Mouse (Mus musculus) spleen, adult 18-20 months (tissue): ENCODE data around the gene Them5.

ENCODE experiments used
- DNase-seq, 2 experiments: peaks; one replicate each; pipeline ENCODE4 v3.0.0; 2022; ENCODE audit warnings: mixed read lengths in 2 of 2

The Them5 gene

GRCm38 (mm10) chr3:94372641-94373040, 30.7 kb downstream of the Them5 start, which contains the start of gene Rorc:
TSS of gene Rorc (plus strand) at chr3:94372794.
- DNase-seq: no peak

- DNase-seq: no peak
Observed at GRCm38 (mm10) chr3:94373090-94373489, 31.2 kb downstream of the Them5 start.

- DNase-seq: no peak
Observed at GRCm38 (mm10) chr3:94373597-94374011, 31.7 kb downstream of the Them5 start.

- no peak for DNase-seq
Observed at GRCm38 (mm10) chr3:94374636-94375035, 32.7 kb downstream of the Them5 start.

GRCm38 (mm10) chr3:94375146-94375545, 33.2 kb downstream of the Them5 start:
- no peak for DNase-seq

GRCm38 (mm10) chr3:94375861-94376260, 34.0 kb downstream of the Them5 start:
- DNase-seq: no peak

GRCm38 (mm10) chr3:94377028-94377923, 35.4 kb downstream of the Them5 start:
- no peak for DNase-seq

- no peak for DNase-seq
Observed at GRCm38 (mm10) chr3:94379831-94380510, 38.1 kb downstream of the Them5 start.

- no peak for DNase-seq
Observed at GRCm38 (mm10) chr3:94382308-94382707, 40.4 kb downstream of the Them5 start.

- DNase-seq: no peak
Observed at GRCm38 (mm10) chr3:94383476-94383875, 41.6 kb downstream of the Them5 start.

- no peak for DNase-seq
Observed at GRCm38 (mm10) chr3:94386671-94387070, 44.8 kb downstream of the Them5 start.

- DNase-seq: no peak
Observed at GRCm38 (mm10) chr3:94387391-94387790, 45.5 kb downstream of the Them5 start.

GRCm38 (mm10) chr3:94388047-94388446, 46.1 kb downstream of the Them5 start:
- DNase-seq: no peak

- no peak for DNase-seq
Observed at GRCm38 (mm10) chr3:94389420-94389819, 47.5 kb downstream of the Them5 start.

- DNase-seq: no peak
Observed at GRCm38 (mm10) chr3:94391001-94391400, 49.1 kb downstream of the Them5 start.

- no peak for DNase-seq
Observed at GRCm38 (mm10) chr3:94392128-94392527, 50.2 kb downstream of the Them5 start.

GRCm38 (mm10) chr3:94393049-94393448, 51.1 kb downstream of the Them5 start:
- no peak for DNase-seq

GRCm38 (mm10) chr3:94396336-94396735, 54.4 kb downstream of the Them5 start:
- DNase-seq: no peak

- no peak for DNase-seq
Observed at GRCm38 (mm10) chr3:94396851-94397250, 55.0 kb downstream of the Them5 start.
